35 mouse cellular contexts compared by ENCODE assay signal in genomic region chr16:58738800-58739199, GRCm38 (mm10). TPM values are rescaled to one million over a fixed set of nuclear protein-coding genes. Genes with fewer than 3 reads are reported as not detected.
A peak's percentile ranks its signal among the peaks of the same experiment; 100 is the strongest.
DNase-seq lines count a peak whose midpoint lies in the region; ATAC-seq and TF ChIP-seq lines count a peak whose summit lies in the region.
"Had no signal": no experiment of that assay in that cellular context is flagged by ENCODE, and none has a peak within 500 bp of the region (broad histone marks: within the 10 kb centered on the region; RNA-seq: fewer than 3 reads in every experiment).

No protein-coding gene starts in this region.

- in situ Hi-C loops in CH12.LX (cut with MboI; ENCODE audit: low pct_ligation_motif_present, low pct_unique_long_range_greater_than_20kb, low sequenced_read_pairs): no loop called here

- dilution Hi-C loops in CH12.LX (cut with MboI; ENCODE audit: extremely low pct_ligation_motif_present, extremely low pct_unique_long_range_greater_than_20kb, low sequenced_read_pairs): no loop called here

- TF ChIP-seq RAD21 in CH12.LX (IDR thresholded peaks at IDR 0.05; ENCODE audit: low read depth, low read length): no peak

- intact Hi-C loops in gastrocnemius, postnatal 36 days (cut with DNase I): no loop called here

- H3K4me1 ChIP-seq in CH12.LX (ENCODE audit: control insufficient read depth in 1 of 2, insufficient read depth in 2 of 2): peaks cover 0 to 12% of the 10 kb centered on the region in 2 experiments; a peak in 3 of 4 replicates
- H3K4me1 ChIP-seq in liver, embryonic 14.5 days (replicated peaks; ENCODE audit: control insufficient read depth in 2 of 2, insufficient read depth in 2 of 2, low read length in 1 of 2): peaks cover 0 to 6% of the 10 kb centered on the region in 2 experiments; a peak in 3 of 4 replicates
- H3K4me1 ChIP-seq in forebrain, embryonic 11.5 days (replicated peaks; ENCODE audit: control insufficient read depth, insufficient read depth, low read length): no peaks in the 10 kb centered on the region
- H3K4me1 ChIP-seq: heart, embryonic 10.5 days; heart, embryonic 15.5 days; hindbrain, embryonic 12.5 days; intestine, embryonic 15.5 days; limb, embryonic 10.5 days; limb, embryonic 15.5 days; midbrain, embryonic 12.5 days; neural tube, embryonic 13.5 days; stomach, embryonic 15.5 days had no signal

- peak; percentile 75; the same call in 1 of the 2 replicates for ATAC-seq in erythroid progenitor cell, adult 5-6 weeks (replicated peaks; ENCODE audit: low FRiP score, poor library complexity, severe bottlenecking)
- ATAC-seq in liver, embryonic 14.5 days (ENCODE audit: insufficient read depth): peak; percentile 58; the same call in 1 of the 2 replicates
- ATAC-seq in forebrain, embryonic 11.5 days (replicated peaks; ENCODE audit: low FRiP score): no peak
- ATAC-seq: forebrain, embryonic 16.5 days; hindbrain, postnatal 0 days; intestine, embryonic 15.5 days had no signal

- no peaks in the 10 kb centered on the region for H3K27me3 ChIP-seq in CH12.LX (replicated peaks)
- no peaks in the 10 kb centered on the region for H3K27me3 ChIP-seq in liver, embryonic 14.5 days (ENCODE audit: control insufficient read depth, insufficient read depth, low read length)
- no peaks in the 10 kb centered on the region for H3K27me3 ChIP-seq in forebrain, embryonic 11.5 days (ENCODE audit: control insufficient read depth, insufficient read depth, low read length)
- H3K27me3 ChIP-seq: heart, embryonic 15.5 days; hindbrain, embryonic 12.5 days; intestine, embryonic 15.5 days; limb, embryonic 15.5 days; midbrain, embryonic 12.5 days; neural tube, embryonic 13.5 days; stomach, embryonic 15.5 days had no signal

- H3K9me3 ChIP-seq in CH12.LX (replicated peaks; ENCODE audit: low read length): peaks cover 3% of the 10 kb centered on the region
- no peaks in the 10 kb centered on the region for H3K9me3 ChIP-seq in liver, embryonic 14.5 days (ENCODE audit: control insufficient read depth, low read length)
- no peaks in the 10 kb centered on the region for H3K9me3 ChIP-seq in forebrain, embryonic 11.5 days (ENCODE audit: control insufficient read depth, low read length)
- H3K9me3 ChIP-seq: heart, embryonic 10.5 days; heart, embryonic 15.5 days; hindbrain, embryonic 12.5 days; intestine, embryonic 15.5 days; limb, embryonic 10.5 days; limb, embryonic 15.5 days; midbrain, embryonic 12.5 days; neural tube, embryonic 13.5 days; stomach, embryonic 15.5 days had no signal

- H3K27ac ChIP-seq in CH12.LX (ENCODE audit: insufficient read depth, low read depth): no peak overlapping the region
- no peak overlapping the region for H3K27ac ChIP-seq in liver, embryonic 14.5 days
- no peak overlapping the region for H3K27ac ChIP-seq in forebrain, embryonic 11.5 days (ENCODE audit: low read depth, low read length)
- H3K27ac ChIP-seq: heart, embryonic 10.5 days; heart, embryonic 15.5 days; hindbrain, embryonic 12.5 days; hindbrain, postnatal 0 days; intestine, embryonic 15.5 days; limb, embryonic 10.5 days; limb, embryonic 15.5 days; macrophage; midbrain, embryonic 12.5 days; neural tube, embryonic 13.5 days; stomach, embryonic 15.5 days had no signal

- no peak for TF ChIP-seq POLR2A in CH12.LX (IDR thresholded peaks at IDR 0.05; ENCODE audit: low read depth, low read length)

- H3K79me2 ChIP-seq in CH12.LX (replicated peaks; ENCODE audit: control insufficient read depth, extremely low read depth, insufficient read depth, poor library complexity, severe bottlenecking): no peaks in the 10 kb centered on the region; the same call in 1 of the 2 replicates

- H3K9ac ChIP-seq in CH12.LX (ENCODE audit: insufficient read depth, low read depth): no peak overlapping the region
- no peak overlapping the region for H3K9ac ChIP-seq in liver, embryonic 14.5 days (replicated peaks)
- no peak overlapping the region for H3K9ac ChIP-seq in forebrain, embryonic 11.5 days (ENCODE audit: low read length)
- H3K9ac ChIP-seq: heart, embryonic 15.5 days; hindbrain, embryonic 12.5 days; intestine, embryonic 15.5 days; limb, embryonic 15.5 days; midbrain, embryonic 12.5 days; neural tube, embryonic 13.5 days; stomach, embryonic 15.5 days had no signal

- TF ChIP-seq CTCF in CH12.LX (conservative IDR thresholded peaks at IDR 0.05 in 1 of 2, IDR thresholded peaks at IDR 0.05 in 1 of 2; ENCODE audit: low read depth in 2 of 2, low read length in 2 of 2): no peak
- no peak for TF ChIP-seq CTCF in liver, embryonic 14.5 days (IDR thresholded peaks at IDR 0.05; ENCODE audit: low read depth)

- 41% methylated on average over 1 of the region's 1 CpGs for WGBS in liver, embryonic 14.5 days (ENCODE audit: insufficient replicate concordance)
- 100% methylated on average over 1 of the region's 1 CpGs for WGBS in forebrain, embryonic 11.5 days

- no peak for TF ChIP-seq EP300 in CH12.LX (IDR thresholded peaks at IDR 0.05; ENCODE audit: low read length)
- no peak for TF ChIP-seq EP300 in liver, embryonic 14.5 days (IDR thresholded peaks at IDR 0.05; ENCODE audit: low read depth)

- DNase-seq in CH12.LX (ENCODE audit: extremely low read depth) (peak; percentile 54), ZHBTc4 (ENCODE audit: low read depth, low spot score) (peak; percentile 18)
- peak in 2 of 3 experiments; percentile 11 to 19 for DNase-seq in liver, embryonic 14.5 days (ENCODE audit: low read depth in 3 of 3, low spot score in 3 of 3)
- no peak for DNase-seq in cerebellum, adult 18-20 months
- no peak for DNase-seq in forebrain, embryonic 11.5 days (ENCODE audit: low spot score)
- no peak for DNase-seq in gastrocnemius, postnatal 36 days
- no peak for DNase-seq in layer of hippocampus, adult 11-12 months (ENCODE audit: low spot score)
- DNase-seq: adrenal gland, postnatal 10 days; cerebellum, adult 2 months; cerebellum, postnatal 14 days; heart, postnatal 36 days; kidney, postnatal 4 days; layer of hippocampus, postnatal 36 days; lung, adult 2 months; lung, postnatal 10 days; thymus, postnatal 25 days had no signal

- no peak overlapping the region for H3K4me2 ChIP-seq in CH12.LX (ENCODE audit: insufficient read depth, low read depth, poor library complexity, severe bottlenecking)
- no peak overlapping the region for H3K4me2 ChIP-seq in liver, embryonic 14.5 days (ENCODE audit: low read depth)
- no peak overlapping the region for H3K4me2 ChIP-seq in forebrain, embryonic 11.5 days (ENCODE audit: low read depth, low read length, severe bottlenecking)
- H3K4me2 ChIP-seq: heart, embryonic 15.5 days; hindbrain, embryonic 12.5 days; intestine, embryonic 15.5 days; limb, embryonic 15.5 days; midbrain, embryonic 12.5 days; neural tube, embryonic 13.5 days; stomach, embryonic 15.5 days had no signal

- H3K4me3 ChIP-seq in CH12.LX (replicated peaks in 1 of 3; ENCODE audit: low read depth in 2 of 3, low read length in 2 of 3, poor library complexity in 1 of 3): no peak overlapping the region
- H3K4me3 ChIP-seq in liver, embryonic 14.5 days (ENCODE audit: insufficient read depth in 1 of 2, low read depth in 2 of 2, low read length in 2 of 2): no peak overlapping the region
- H3K4me3 ChIP-seq in forebrain, embryonic 11.5 days (ENCODE audit: low read depth, low read length): no peak overlapping the region
- H3K4me3 ChIP-seq: heart, embryonic 10.5 days; heart, embryonic 15.5 days; hindbrain, embryonic 12.5 days; intestine, embryonic 15.5 days; limb, embryonic 10.5 days; limb, embryonic 15.5 days; midbrain, embryonic 12.5 days; neural tube, embryonic 13.5 days; stomach, embryonic 15.5 days had no signal

- peaks cover 17 to 36% of the 10 kb centered on the region in 2 experiments for H3K36me3 ChIP-seq in CH12.LX (replicated peaks in 1 of 2; ENCODE audit: control insufficient read depth in 1 of 2, insufficient read depth in 1 of 2, low read length in 1 of 2)
- H3K36me3 ChIP-seq in liver, embryonic 14.5 days (replicated peaks; ENCODE audit: control insufficient read depth, insufficient read depth, low read depth): peaks cover 3% of the 10 kb centered on the region
- H3K36me3 ChIP-seq in forebrain, embryonic 11.5 days (ENCODE audit: control insufficient read depth, insufficient read depth, low read length): peaks cover 2% of the 10 kb centered on the region; the same call in 1 of the 2 replicates

TF ChIP-seq in CH12.LX, 34 proteins besides CTCF, POLR2A, EP300 and RAD21 (continues in another document):
- TF ChIP-seq IRF4 (IDR thresholded peaks at IDR 0.05; ENCODE audit: low read depth, low read length) (no peak), ZC3H11A (IDR thresholded peaks at IDR 0.05; ENCODE audit: low read depth, low read length) (no peak)

RNA-seq across cellular contexts. Expression of gene Cldnd1, which starts 11.1 kb away (rescaled TPM):
- 59.9 and 63.8 TPM in 2 replicates for total RNA-seq in CH12.LX (2012; rRNA removed)
- 78.0 and 78.7 TPM in 2 replicates for total RNA-seq in CH12.LX (2014; rRNA removed)
- polyA plus RNA-seq in CH12.LX (2012; ENCODE audit: insufficient read length, low read depth): 65.6 and 80.6 TPM in 2 replicates
- total RNA-seq in erythroid progenitor cell, adult 5-6 weeks (2015; ENCODE audit: low replicate concordance): 27.2 and 30.6 TPM in 2 replicates
- 15.5 and 16.9 TPM in 2 replicates for total RNA-seq in erythroid progenitor cell, adult 5-6 weeks (2017; ENCODE audit: low replicate concordance)
- polyA plus RNA-seq in liver, embryonic 14.5 days (2012; rRNA removed): 14.1 and 15.4 TPM in 2 replicates
- polyA plus RNA-seq in liver, embryonic 14.5 days (2014; fragmentation: Nextera tagmentation; extraction: Ambion mirVana): 30.0 and 31.5 TPM in 2 replicates
- polyA plus RNA-seq in forebrain, embryonic 11.5 days (2014; fragmentation: Nextera tagmentation; extraction: Ambion mirVana): 115 and 116 TPM in 2 replicates
- total RNA-seq in gastrocnemius, postnatal 36 days (2021): 10 to 100 TPM; 61.2 to 65.3 TPM

RNA-seq across cellular contexts. Expression of gene Gpr15, which starts 19.9 kb away (rescaled TPM):
- total RNA-seq in CH12.LX (2012; rRNA removed): 13.8 and 14.5 TPM in 2 replicates
- total RNA-seq in CH12.LX (2014; rRNA removed): 8.3 and 8.7 TPM in 2 replicates
- polyA plus RNA-seq in CH12.LX (2012; ENCODE audit: insufficient read length, low read depth): 3.9 and 4.7 TPM in 2 replicates
- 1.1 TPM in 1 of 2 replicates, not detected in the other for total RNA-seq in erythroid progenitor cell, adult 5-6 weeks (2015; ENCODE audit: low replicate concordance)
- total RNA-seq in erythroid progenitor cell, adult 5-6 weeks (2017; ENCODE audit: low replicate concordance): not detected in 2 replicates
- polyA plus RNA-seq in liver, embryonic 14.5 days (2012; rRNA removed): 0.02 and 0.07 TPM in 2 replicates
- 0.08 and 0.14 TPM in 2 replicates for polyA plus RNA-seq in liver, embryonic 14.5 days (2014; fragmentation: Nextera tagmentation; extraction: Ambion mirVana)
- not detected in 2 replicates for polyA plus RNA-seq in forebrain, embryonic 11.5 days (2014; fragmentation: Nextera tagmentation; extraction: Ambion mirVana)
- not detected for total RNA-seq in gastrocnemius, postnatal 36 days (2021)
- total RNA-seq: adrenal gland, postnatal 10 days; gastrocnemius, adult 8-10 months; heart, postnatal 36 days; layer of hippocampus, postnatal 36 days had no signal
- polyA plus RNA-seq: cerebellum, adult 2 months; cortical plate, adult 2 months; embryonic facial prominence, embryonic 14.5 days; forebrain, embryonic 16.5 days; gonadal fat pad, adult 2 months; heart, embryonic 10.5 days; heart, embryonic 15.5 days; hindbrain, embryonic 12.5 days; hindbrain, postnatal 0 days; intestine, embryonic 15.5 days; kidney, embryonic 16.5 days; limb, embryonic 10.5 days; limb, embryonic 15.5 days; macrophage; neural tube, embryonic 13.5 days had no signal

RNA-seq across cellular contexts. Expression of gene Olfr172, which starts 24.2 kb away (rescaled TPM):
- total RNA-seq in CH12.LX (2012; rRNA removed): not detected in 2 replicates
- total RNA-seq in CH12.LX (2014; rRNA removed): not detected in 2 replicates
- polyA plus RNA-seq in CH12.LX (2012; ENCODE audit: insufficient read length, low read depth): not detected in 2 replicates
- not detected in 2 replicates for total RNA-seq in erythroid progenitor cell, adult 5-6 weeks (2015; ENCODE audit: low replicate concordance)
- total RNA-seq in erythroid progenitor cell, adult 5-6 weeks (2017; ENCODE audit: low replicate concordance): not detected in 2 replicates
- polyA plus RNA-seq in liver, embryonic 14.5 days (2012; rRNA removed): not detected in 2 replicates
- not detected in 2 replicates for polyA plus RNA-seq in liver, embryonic 14.5 days (2014; fragmentation: Nextera tagmentation; extraction: Ambion mirVana)
- polyA plus RNA-seq in forebrain, embryonic 11.5 days (2014; fragmentation: Nextera tagmentation; extraction: Ambion mirVana): not detected in 2 replicates
- total RNA-seq in gastrocnemius, postnatal 36 days (2021): not detected
- total RNA-seq: adrenal gland, postnatal 10 days; gastrocnemius, adult 8-10 months; heart, postnatal 36 days; hindbrain, postnatal 0 days; layer of hippocampus, postnatal 36 days had no signal
- polyA plus RNA-seq: cerebellum, adult 2 months; cortical plate, adult 2 months; embryonic facial prominence, embryonic 14.5 days; forebrain, embryonic 16.5 days; gonadal fat pad, adult 2 months; heart, embryonic 10.5 days; heart, embryonic 15.5 days; hindbrain, embryonic 12.5 days; hindbrain, postnatal 0 days; intestine, embryonic 15.5 days; kidney, adult 2 months; kidney, embryonic 16.5 days; limb, embryonic 10.5 days; limb, embryonic 15.5 days; lung, adult 2 months; macrophage; midbrain, embryonic 12.5 days; neural tube, embryonic 13.5 days; stomach, embryonic 15.5 days had no signal

Comparison
In these comparisons a context has a peak if more than half of its experiments do, and no peak if none do; other contexts are left out.
1. DNase-seq: peak in CH12.LX (single experiment), ZHBTc4 (single experiment) and liver, embryonic 14.5 days (2 of 3); none in cerebellum, adult 18-20 months (0 of 2), forebrain, embryonic 11.5 days (single experiment), gastrocnemius, postnatal 36 days (0 of 2) and layer of hippocampus, adult 11-12 months (single experiment).
2. RNA of gene Gpr15, which starts 19.9 kb away (total RNA-seq): 8.3 to 14.5 TPM in CH12.LX; not detected in gastrocnemius, postnatal 36 days and 1.1 TPM in erythroid progenitor cell, adult 5-6 weeks; every median in the first group is over 4 times any median in the second.